Mouse (Mus musculus): Measurements from ENCODE around the gene Pclo. TPM values are rescaled to one million over a fixed set of nuclear protein-coding genes. Genes with fewer than 3 reads are reported as not detected.
"Not testable (repeated sequence)": the region's sequence is repeated elsewhere in the genome, so short reads cannot be mapped to it uniquely, and the experiment has no call there.

Pclo gene
- polyA plus RNA-seq, 1 experiment from 2014 or later: 0.84 TPM

- no peak overlapping the region for H3K4me3 ChIP-seq
- H3K27me3 ChIP-seq (ENCODE audit: poor library complexity, severe bottlenecking): no peaks in the 10 kb centered on the region
- H3K9me3 ChIP-seq: peaks cover 17% of the 10 kb centered on the region
- WGBS: 84% methylated on average over 3 of the region's 3 CpGs
- no peak overlapping the region for H3K27ac ChIP-seq
- no peaks in the 10 kb centered on the region for H3K36me3 ChIP-seq (replicated peaks)
- no peak for DNase-seq (ENCODE audit: extremely low spot score, low spot score)
- H3K4me1 ChIP-seq: no peaks in the 10 kb centered on the region
These were observed 377.5 kb downstream of the Pclo start for GRCm38 (mm10) chr5:14892242-14892641.

- H3K27me3 ChIP-seq (ENCODE audit: poor library complexity, severe bottlenecking); DNase-seq (ENCODE audit: extremely low spot score, low spot score); H3K27ac ChIP-seq; H3K36me3 ChIP-seq (replicated peaks); H3K4me3 ChIP-seq; H3K4me1 ChIP-seq: not testable (repeated sequence)
- peaks cover 20% of the 10 kb centered on the region for H3K9me3 ChIP-seq
- WGBS: 21% methylated on average over 3 of the region's 3 CpGs
These were observed 388.8 kb downstream of the Pclo start for GRCm38 (mm10) chr5:14903539-14903938.
